22 mouse cellular contexts compared by ENCODE assay signal in genomic region chr13:63735739-63736138, GRCm38 (mm10).
"Had no signal": no experiment of that assay in that cellular context is flagged by ENCODE, and none has a peak within 500 bp of the region (broad histone marks: within the 10 kb centered on the region; RNA-seq: fewer than 3 reads in every experiment).

No protein-coding gene starts in this region.

- H3K9me3 ChIP-seq: midbrain, embryonic 13.5 days; neural tube, embryonic 15.5 days had no signal

- ATAC-seq: liver, postnatal 0 days; lung, postnatal 0 days; midbrain, embryonic 13.5 days; midbrain, embryonic 16.5 days had no signal

- H3K36me3 ChIP-seq: limb, embryonic 13.5 days; midbrain, embryonic 10.5 days; midbrain, embryonic 13.5 days; neural tube, embryonic 12.5 days; neural tube, embryonic 15.5 days had no signal

- H3K4me2 ChIP-seq: limb, embryonic 13.5 days; liver, embryonic 11.5 days; lung, embryonic 14.5 days; midbrain, embryonic 13.5 days; neural tube, embryonic 12.5 days; neural tube, embryonic 15.5 days had no signal

- H3K27ac ChIP-seq: limb, embryonic 13.5 days; liver, embryonic 14.5 days; midbrain, embryonic 10.5 days; midbrain, embryonic 13.5 days; neural tube, embryonic 12.5 days; neural tube, embryonic 15.5 days; stomach, postnatal 0 days had no signal

- H3K4me1 ChIP-seq: megakaryocyte, embryonic 14.5 days; midbrain, embryonic 13.5 days; neural tube, embryonic 12.5 days; neural tube, embryonic 15.5 days had no signal

- DNase-seq: kidney, adult 9 months; kidney, postnatal 14 days; kidney, postnatal 4 days; left cerebral cortex, postnatal 4 days; liver, postnatal 0 days; lung, embryonic 14.5 days; right cerebral cortex, adult 18-20 months; right cerebral cortex, postnatal 14 days; right cerebral cortex, postnatal 4 days; thymus, adult 2 months; thymus, postnatal 25 days had no signal

- H3K27me3 ChIP-seq: limb, embryonic 13.5 days; midbrain, embryonic 13.5 days; neural tube, embryonic 12.5 days; neural tube, embryonic 15.5 days had no signal

- H3K4me3 ChIP-seq: limb, embryonic 13.5 days; megakaryocyte, embryonic 14.5 days; midbrain, embryonic 10.5 days; midbrain, embryonic 13.5 days; neural tube, embryonic 12.5 days; neural tube, embryonic 15.5 days had no signal

- H3K9ac ChIP-seq: limb, embryonic 13.5 days; liver, embryonic 14.5 days; liver, postnatal 0 days; lung, embryonic 14.5 days; midbrain, embryonic 13.5 days; neural tube, embryonic 12.5 days; neural tube, embryonic 15.5 days had no signal
